Mouse (Mus musculus): ENCODE results near the gene Gm10300.

The Gm10300 gene

GRCm38 (mm10) chr4:132074077-132074932, at the start of gene Gm10300:
Gm10300 (plus strand) TSS chr4:132074697.
- in situ Hi-C loops (cut with MboI, MseI): loop anchor here (10.0 to 25.0 kb wide), 2 partner anchors 1160 to 1162 kb away; partner anchors contain the start of gene Laptm5 (in 2 of the 2)

GRCm38 (mm10) chr4:132025264-132025663, 49.2 kb upstream of the Gm10300 start:
- in situ Hi-C loops (cut with MboI, MseI): no loop called here

GRCm38 (mm10) chr4:132025738-132026527, 48.6 kb upstream of the Gm10300 start:
- in situ Hi-C loops (cut with MboI, MseI): no loop called here

GRCm38 (mm10) chr4:132027167-132027566, 47.3 kb upstream of the Gm10300 start:
- in situ Hi-C loops (cut with MboI, MseI): no loop called here

- in situ Hi-C loops (cut with MboI, MseI): no loop called here
Observed at GRCm38 (mm10) chr4:132027806-132028205, 46.7 kb upstream of the Gm10300 start.

- in situ Hi-C loops (cut with MboI, MseI): no loop called here
Observed at GRCm38 (mm10) chr4:132029851-132030741, 44.4 kb upstream of the Gm10300 start.

GRCm38 (mm10) chr4:132033183-132033582, 41.3 kb upstream of the Gm10300 start:
- in situ Hi-C loops (cut with MboI, MseI): no loop called here

GRCm38 (mm10) chr4:132034242-132034641, 40.3 kb upstream of the Gm10300 start:
- in situ Hi-C loops (cut with MboI, MseI): no loop called here

- in situ Hi-C loops (cut with MboI, MseI): no loop called here
Observed at GRCm38 (mm10) chr4:132037137-132037536, 37.4 kb upstream of the Gm10300 start.

GRCm38 (mm10) chr4:132037991-132038390, 36.5 kb upstream of the Gm10300 start:
- in situ Hi-C loops (cut with MboI, MseI): no loop called here

- in situ Hi-C loops (cut with MboI, MseI): no loop called here
Observed at GRCm38 (mm10) chr4:132038809-132039208, 35.7 kb upstream of the Gm10300 start.

GRCm38 (mm10) chr4:132039521-132039920, 35.0 kb upstream of the Gm10300 start:
- in situ Hi-C loops (cut with MboI, MseI): no loop called here

GRCm38 (mm10) chr4:132039975-132040645, 34.4 kb upstream of the Gm10300 start:
- in situ Hi-C loops (cut with MboI, MseI): no loop called here

GRCm38 (mm10) chr4:132041471-132042332, 32.8 kb upstream of the Gm10300 start:
- in situ Hi-C loops (cut with MboI, MseI): no loop called here

GRCm38 (mm10) chr4:132043726-132044125, 30.8 kb upstream of the Gm10300 start:
- in situ Hi-C loops (cut with MboI, MseI): no loop called here

GRCm38 (mm10) chr4:132048011-132048991, 26.2 kb upstream of the Gm10300 start:
- in situ Hi-C loops (cut with MboI, MseI): no loop called here

- in situ Hi-C loops (cut with MboI, MseI): no loop called here
Observed at GRCm38 (mm10) chr4:132048995-132049404, 25.5 kb upstream of the Gm10300 start.

- in situ Hi-C loops (cut with MboI, MseI): loop anchor here in 1 of 2 experiments (25.0 kb wide), 1 partner anchor 1137 kb away; the partner anchor contains the start of gene Laptm5
Observed at GRCm38 (mm10) chr4:132049549-132050200, 24.8 kb upstream of the Gm10300 start.

All from T-helper 17 cell (primary cell).